Mouse (Mus musculus): Measurements from ENCODE around the gene Spon1. TPM values are rescaled to one million over a fixed set of nuclear protein-coding genes. Genes with fewer than 3 reads are reported as not detected.

Gene Spon1
- polyA plus RNA-seq, 1 experiment from 2014 or later = 19.8 TPM

DNA sequence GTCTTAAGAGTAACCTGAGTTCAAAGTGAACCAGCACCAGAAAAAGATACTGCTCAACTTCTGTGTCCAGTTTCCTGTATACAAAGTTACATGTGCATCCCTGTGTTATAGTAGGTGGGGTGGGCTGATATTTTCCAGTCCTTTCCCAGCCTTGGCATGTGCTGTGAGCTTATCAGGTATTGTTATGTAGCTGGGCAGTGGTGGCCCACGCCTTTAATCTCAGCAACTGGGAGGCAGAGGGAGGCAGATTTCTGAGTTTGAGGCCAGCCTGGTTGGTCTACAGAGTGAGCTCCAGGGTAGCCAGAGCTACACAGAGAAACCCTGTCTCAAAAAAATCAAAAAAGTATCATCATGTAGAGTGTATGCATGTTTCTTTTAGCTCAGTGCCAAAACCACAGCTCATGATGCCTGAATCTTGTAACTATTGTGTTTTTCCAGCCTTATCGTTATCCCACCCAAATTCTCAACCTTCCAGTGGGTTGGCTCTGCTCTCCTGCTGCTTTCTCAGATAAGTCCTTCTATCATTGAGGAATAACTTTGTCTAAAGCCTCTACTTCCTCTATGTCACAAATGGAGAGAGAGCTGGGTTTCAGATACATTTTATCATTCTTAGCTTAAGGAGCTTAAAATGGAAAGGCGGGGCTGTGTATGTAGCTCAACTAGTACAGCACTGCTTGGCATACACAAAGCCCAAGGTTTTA lies 137.5 kb downstream of the Spon1 start:
- Histone ChIP-seq H3K36me3 (ENCODE audit: control insufficient read depth, insufficient read depth, low read length) (no peaks in the 10 kb centered on the region), H3K4me1 (ENCODE audit: control insufficient read depth, insufficient read depth, low read length) (no peaks in the 10 kb centered on the region), H3K4me3 (ENCODE audit: low read depth, low read length) (no peak overlapping the region), H3K4me2 (replicated peaks; ENCODE audit: low read depth, low read length) (no peak overlapping the region), H3K27ac (ENCODE audit: low read length) (no peak overlapping the region), H3K9me3 (ENCODE audit: control insufficient read depth, low read depth, low read length) (no peaks in the 10 kb centered on the region; the same call in 1 of the 2 replicates), H3K9ac (replicated peaks; ENCODE audit: low read depth, low read length) (no peak overlapping the region), H3K27me3 (ENCODE audit: control insufficient read depth, insufficient read depth, low read length) (no peaks in the 10 kb centered on the region)
- 83% methylated on average over 3 of the region's 3 CpGs for WGBS
- no peak for ATAC-seq (ENCODE audit: insufficient number of reproducible peaks, insufficient read depth, low FRiP score, low read depth)

DNA sequence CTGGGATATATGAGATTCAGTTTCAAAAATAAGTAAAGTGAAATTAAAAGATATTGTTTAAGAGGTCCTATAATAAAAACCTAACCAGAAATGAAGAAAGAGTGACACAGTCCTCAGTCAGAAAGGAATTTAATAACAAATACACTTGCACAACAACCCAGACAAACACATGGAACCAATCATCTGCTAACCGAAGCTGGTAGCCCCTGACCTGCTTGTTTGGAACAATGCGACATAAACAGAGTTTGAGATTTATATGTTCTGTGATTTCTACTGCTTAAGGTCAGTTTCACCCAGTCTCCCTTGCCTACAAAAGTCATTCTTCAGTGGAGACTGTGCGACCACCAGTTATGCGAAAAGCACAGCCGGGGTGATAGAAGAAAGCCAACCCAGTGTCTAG lies 138.1 kb downstream of the Spon1 start:
- Histone ChIP-seq H3K9me3 (ENCODE audit: control insufficient read depth, low read depth, low read length) (no peaks in the 10 kb centered on the region; the same call in 1 of the 2 replicates), H3K27ac (ENCODE audit: low read length) (no peak overlapping the region), H3K9ac (replicated peaks; ENCODE audit: low read depth, low read length) (no peak overlapping the region), H3K27me3 (ENCODE audit: control insufficient read depth, insufficient read depth, low read length) (no peaks in the 10 kb centered on the region), H3K4me3 (ENCODE audit: low read depth, low read length) (no peak overlapping the region), H3K4me2 (replicated peaks; ENCODE audit: low read depth, low read length) (no peak overlapping the region), H3K36me3 (ENCODE audit: control insufficient read depth, insufficient read depth, low read length) (no peaks in the 10 kb centered on the region), H3K4me1 (ENCODE audit: control insufficient read depth, insufficient read depth, low read length) (peaks cover under 1% of the 10 kb centered on the region; the same call in 1 of the 2 replicates)
- WGBS = 78% methylated on average over 5 of the region's 5 CpGs
- no peak for ATAC-seq (ENCODE audit: insufficient number of reproducible peaks, insufficient read depth, low FRiP score, low read depth)

DNA sequence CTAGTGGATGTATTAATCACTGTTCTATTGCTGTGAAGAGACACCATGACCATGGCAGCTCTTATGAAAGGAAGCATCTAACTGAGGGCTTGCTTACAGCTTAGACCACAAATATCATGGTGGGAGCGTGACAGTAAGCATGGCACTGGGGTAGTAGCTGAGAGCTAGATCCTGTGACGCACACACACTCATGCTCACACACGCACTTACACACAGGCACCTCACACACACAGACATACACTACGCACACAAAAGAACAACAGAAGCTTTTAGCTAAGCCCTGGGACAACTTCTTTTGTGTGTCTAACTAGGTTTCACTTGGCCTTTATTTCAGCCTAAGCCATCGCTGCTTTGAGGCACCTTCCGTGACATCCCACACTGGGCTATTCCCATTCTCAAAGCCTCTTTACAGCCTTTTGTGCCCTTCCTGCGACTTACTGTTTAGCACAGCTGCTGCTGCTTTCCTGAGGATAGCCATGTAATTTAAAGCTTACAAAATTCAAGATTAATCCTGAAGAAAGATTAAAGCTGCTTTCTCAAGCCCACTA lies 138.6 kb downstream of the Spon1 start:
- Histone ChIP-seq H3K9ac (replicated peaks; ENCODE audit: low read depth, low read length) (no peak overlapping the region), H3K27ac (ENCODE audit: low read length) (no peak overlapping the region), H3K4me1 (ENCODE audit: control insufficient read depth, insufficient read depth, low read length) (peaks cover 4% of the 10 kb centered on the region; the same call in 1 of the 2 replicates), H3K27me3 (ENCODE audit: control insufficient read depth, insufficient read depth, low read length) (no peaks in the 10 kb centered on the region), H3K36me3 (ENCODE audit: control insufficient read depth, insufficient read depth, low read length) (no peaks in the 10 kb centered on the region), H3K4me3 (ENCODE audit: low read depth, low read length) (no peak overlapping the region), H3K4me2 (replicated peaks; ENCODE audit: low read depth, low read length) (no peak overlapping the region), H3K9me3 (ENCODE audit: control insufficient read depth, low read depth, low read length) (no peaks in the 10 kb centered on the region; the same call in 1 of the 2 replicates)
- ATAC-seq (ENCODE audit: insufficient number of reproducible peaks, insufficient read depth, low FRiP score, low read depth) = no peak
- 85% methylated on average over 7 of the region's 7 CpGs for WGBS

DNA sequence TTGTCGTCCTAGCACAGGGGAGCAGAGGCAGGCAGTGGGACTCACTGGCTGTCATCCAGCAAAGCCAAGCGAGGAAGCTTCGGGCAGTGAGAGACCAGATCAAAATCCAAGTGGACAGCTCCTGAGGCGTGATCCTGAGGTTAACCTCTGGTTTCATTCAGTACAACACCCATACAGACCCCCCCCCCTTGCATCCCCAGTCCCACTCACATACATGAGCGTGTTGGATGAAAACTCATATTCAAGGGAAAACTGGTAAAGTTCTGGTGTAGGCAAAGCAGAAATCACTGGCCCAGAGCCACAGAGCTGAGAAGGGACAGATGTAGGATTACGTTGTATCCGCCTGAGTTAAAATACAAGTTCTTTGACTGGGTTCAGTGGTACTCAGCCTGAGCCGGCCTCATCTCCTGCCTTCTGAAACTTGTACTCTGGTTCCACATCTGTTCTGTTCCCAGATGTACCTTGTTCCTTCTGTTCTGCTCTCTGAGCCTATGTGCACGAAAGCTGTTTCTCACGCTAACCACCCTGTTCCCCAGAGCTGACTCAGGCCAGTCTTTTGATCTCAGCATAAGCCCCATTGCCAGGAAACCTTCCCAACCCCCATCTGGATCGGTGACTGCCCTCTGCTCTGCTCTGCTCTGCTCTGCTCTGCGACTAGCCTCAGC lies 143.5 kb downstream of the Spon1 start:
- ATAC-seq (ENCODE audit: insufficient number of reproducible peaks, insufficient read depth, low FRiP score, low read depth) = peak; percentile 23; the same call in 1 of the 2 replicates
- no peak overlapping the region for H3K4me2 ChIP-seq (replicated peaks; ENCODE audit: low read depth, low read length)
- H3K27me3 ChIP-seq (ENCODE audit: control insufficient read depth, insufficient read depth, low read length) = no peaks in the 10 kb centered on the region
- 30% methylated on average over 12 of the region's 12 CpGs for WGBS
- peaks cover 6% of the 10 kb centered on the region; the same call in 1 of the 2 replicates for H3K4me1 ChIP-seq (ENCODE audit: control insufficient read depth, insufficient read depth, low read length)
- no peak overlapping the region for H3K4me3 ChIP-seq (ENCODE audit: low read depth, low read length)
- peak overlapping the region; percentile 15; the same call in 1 of the 2 replicates for H3K27ac ChIP-seq (ENCODE audit: low read length)
- no peak overlapping the region for H3K9ac ChIP-seq (replicated peaks; ENCODE audit: low read depth, low read length)
- H3K36me3 ChIP-seq (ENCODE audit: control insufficient read depth, insufficient read depth, low read length) = no peaks in the 10 kb centered on the region
- H3K9me3 ChIP-seq (ENCODE audit: control insufficient read depth, low read depth, low read length) = no peaks in the 10 kb centered on the region; the same call in 1 of the 2 replicates

DNA sequence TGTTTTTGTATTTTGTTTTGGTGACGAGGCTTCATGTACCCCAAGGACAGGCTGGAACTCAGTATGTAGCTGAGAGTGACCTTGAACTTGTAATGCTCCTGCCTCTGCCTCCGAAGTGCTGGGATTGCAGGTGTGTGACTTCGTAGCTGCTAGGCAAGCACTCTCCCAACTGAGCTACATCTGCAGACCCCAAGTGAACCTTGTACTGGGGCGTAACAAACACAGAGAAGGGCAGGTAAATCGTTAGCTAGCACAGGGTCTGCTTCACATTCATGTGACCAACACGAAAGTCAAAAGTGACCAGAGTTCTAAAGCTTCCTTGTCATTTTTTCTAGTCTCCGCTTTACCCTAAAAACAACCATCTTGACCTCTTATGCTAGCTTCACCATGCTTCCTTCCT lies 145.1 kb downstream of the Spon1 start:
- Histone ChIP-seq H3K36me3 (ENCODE audit: control insufficient read depth, insufficient read depth, low read length) (no peaks in the 10 kb centered on the region), H3K27ac (ENCODE audit: low read length) (no peak overlapping the region), H3K4me1 (ENCODE audit: control insufficient read depth, insufficient read depth, low read length) (peaks cover 6% of the 10 kb centered on the region; the same call in 1 of the 2 replicates), H3K27me3 (ENCODE audit: control insufficient read depth, insufficient read depth, low read length) (no peaks in the 10 kb centered on the region), H3K9me3 (ENCODE audit: control insufficient read depth, low read depth, low read length) (no peaks in the 10 kb centered on the region; the same call in 1 of the 2 replicates), H3K4me2 (replicated peaks; ENCODE audit: low read depth, low read length) (no peak overlapping the region), H3K4me3 (ENCODE audit: low read depth, low read length) (no peak overlapping the region), H3K9ac (replicated peaks; ENCODE audit: low read depth, low read length) (no peak overlapping the region)
- no peak for ATAC-seq (ENCODE audit: insufficient number of reproducible peaks, insufficient read depth, low FRiP score, low read depth)
- WGBS = 82% methylated on average over 7 of the region's 7 CpGs

DNA sequence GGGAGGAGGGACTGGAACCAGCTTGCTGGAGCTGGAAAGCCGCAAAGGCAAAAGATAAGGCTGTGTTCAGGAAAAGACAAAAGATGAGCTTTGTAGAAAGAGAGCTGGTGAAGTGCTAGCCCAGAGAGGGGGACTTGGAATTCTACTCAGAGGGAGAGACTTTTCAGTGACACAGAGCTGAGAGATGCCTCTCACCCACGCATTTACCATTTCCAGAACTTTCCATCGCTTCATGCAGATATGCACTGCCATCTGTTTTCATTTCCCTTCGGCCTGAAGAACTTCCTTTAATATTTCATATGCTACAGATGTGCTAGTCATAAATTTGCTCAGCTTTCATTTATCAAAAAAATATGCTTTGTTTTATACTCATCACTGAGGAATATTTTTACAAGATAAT lies 150.1 kb downstream of the Spon1 start:
- H3K27me3 ChIP-seq (ENCODE audit: control insufficient read depth, insufficient read depth, low read length) = no peaks in the 10 kb centered on the region
- no peak for ATAC-seq (ENCODE audit: insufficient number of reproducible peaks, insufficient read depth, low FRiP score, low read depth)
- no peaks in the 10 kb centered on the region for H3K36me3 ChIP-seq (ENCODE audit: control insufficient read depth, insufficient read depth, low read length)
- no peak overlapping the region for H3K4me3 ChIP-seq (ENCODE audit: low read depth, low read length)
- H3K9me3 ChIP-seq (ENCODE audit: control insufficient read depth, low read depth, low read length) = no peaks in the 10 kb centered on the region
- no peaks in the 10 kb centered on the region for H3K4me1 ChIP-seq (ENCODE audit: control insufficient read depth, insufficient read depth, low read length)
- H3K4me2 ChIP-seq (replicated peaks; ENCODE audit: low read depth, low read length) = no peak overlapping the region
- 71% methylated on average over 4 of the region's 4 CpGs for WGBS
- H3K9ac ChIP-seq (replicated peaks; ENCODE audit: low read depth, low read length) = no peak overlapping the region
- no peak overlapping the region for H3K27ac ChIP-seq (ENCODE audit: low read length)

DNA sequence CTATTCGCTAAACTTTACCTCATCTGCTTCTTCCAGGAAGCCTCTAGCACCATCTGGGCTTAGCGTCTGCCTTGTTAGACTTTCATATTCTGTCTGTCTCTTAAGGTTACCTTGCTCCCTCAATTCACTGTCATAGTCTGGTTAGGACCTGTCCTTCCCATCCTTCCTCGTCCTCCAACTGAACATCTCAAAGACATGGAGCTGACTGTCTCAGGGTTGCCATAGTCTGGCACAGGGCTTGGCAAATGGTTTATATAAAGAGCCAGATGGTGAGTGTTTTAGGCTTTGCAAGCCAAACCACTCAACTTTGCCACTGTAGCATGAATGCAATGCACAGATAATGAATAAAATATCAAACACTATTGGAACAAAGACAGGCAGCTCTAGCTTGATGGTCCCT lies 153.1 kb downstream of the Spon1 start:
- Histone ChIP-seq H3K9ac (replicated peaks; ENCODE audit: low read depth, low read length) (no peak overlapping the region), H3K4me3 (ENCODE audit: low read depth, low read length) (no peak overlapping the region), H3K9me3 (ENCODE audit: control insufficient read depth, low read depth, low read length) (no peaks in the 10 kb centered on the region), H3K27me3 (ENCODE audit: control insufficient read depth, insufficient read depth, low read length) (no peaks in the 10 kb centered on the region), H3K36me3 (ENCODE audit: control insufficient read depth, insufficient read depth, low read length) (no peaks in the 10 kb centered on the region), H3K4me2 (replicated peaks; ENCODE audit: low read depth, low read length) (no peak overlapping the region), H3K27ac (ENCODE audit: low read length) (no peak overlapping the region), H3K4me1 (ENCODE audit: control insufficient read depth, insufficient read depth, low read length) (no peaks in the 10 kb centered on the region)
- WGBS = 93% methylated on average over 3 of the region's 3 CpGs
- no peak for ATAC-seq (ENCODE audit: insufficient number of reproducible peaks, insufficient read depth, low FRiP score, low read depth)

DNA sequence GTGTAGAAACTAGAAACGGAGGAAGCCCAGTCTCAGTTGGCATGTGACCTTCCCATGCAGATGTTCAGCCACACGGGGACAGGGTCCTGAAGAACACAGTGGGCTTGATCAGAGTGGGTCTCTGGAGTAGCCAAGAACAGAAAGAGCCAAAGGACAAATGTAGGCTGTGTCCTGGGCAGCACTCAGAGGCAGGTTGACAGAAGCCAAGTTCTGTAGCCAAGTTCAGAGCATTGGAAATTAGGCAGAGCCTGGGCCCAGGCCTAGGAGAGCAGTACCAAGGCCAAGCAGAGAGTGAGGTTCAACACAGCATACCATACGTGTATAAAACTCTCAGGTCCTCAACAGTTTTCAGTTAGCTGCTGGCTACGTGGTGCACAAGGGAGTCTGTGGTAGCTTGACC lies 153.7 kb downstream of the Spon1 start:
- Histone ChIP-seq H3K4me2 (replicated peaks; ENCODE audit: low read depth, low read length) (no peak overlapping the region), H3K4me1 (ENCODE audit: control insufficient read depth, insufficient read depth, low read length) (no peaks in the 10 kb centered on the region), H3K36me3 (ENCODE audit: control insufficient read depth, insufficient read depth, low read length) (no peaks in the 10 kb centered on the region), H3K9me3 (ENCODE audit: control insufficient read depth, low read depth, low read length) (no peaks in the 10 kb centered on the region), H3K9ac (replicated peaks; ENCODE audit: low read depth, low read length) (no peak overlapping the region), H3K4me3 (ENCODE audit: low read depth, low read length) (no peak overlapping the region), H3K27me3 (ENCODE audit: control insufficient read depth, insufficient read depth, low read length) (no peaks in the 10 kb centered on the region), H3K27ac (ENCODE audit: low read length) (no peak overlapping the region)
- ATAC-seq (ENCODE audit: insufficient number of reproducible peaks, insufficient read depth, low FRiP score, low read depth) = no peak
- WGBS = 80% methylated on average over 4 of the region's 4 CpGs

All from stomach, embryonic 14.5 days (tissue).